Mouse (Mus musculus) spleen, embryonic (tissue): Measurements from ENCODE around the gene Grb7.

Experiments
- CTCF ChIA-PET: fragments of 350-600 bp; sonication (Branson Sonifier 250); formaldehyde crosslinking; loops from one replicate; lab custom pipeline; 2022; lab: Charles Lee

The Grb7 gene

GRCm38 (mm10) chr11:98493394-98493793 is 47.2 kb downstream of the Grb7 start:
- CTCF ChIA-PET = interaction anchor here (0.7 kb wide), 1 partner anchor 39 kb away, joined by 3 read pairs; no protein-coding TSS in a partner anchor

GRCm38 (mm10) chr11:98495176-98495719 is 49.1 kb downstream of the Grb7 start:
- CTCF ChIA-PET = interaction anchor here (0.6 to 1.6 kb wide), 3 partner anchors 31 to 693 kb away, joined by 3 to 8 read pairs (median 5); no protein-coding TSS in a partner anchor

GRCm38 (mm10) chr11:98497388-98498288 is 51.4 kb downstream of the Grb7 start:
- CTCF ChIA-PET = interaction anchor here (0.6 kb wide), 1 partner anchor 157 kb away, joined by 4 read pairs; no protein-coding TSS in a partner anchor

- CTCF ChIA-PET = no interaction called here
Measured at GRCm38 (mm10) chr11:98504926-98505325, 58.7 kb downstream of the Grb7 start.
